Mouse (Mus musculus) midbrain, embryonic 16.5 days (tissue): Measurements from ENCODE around the gene Ddx24. TPM values are rescaled to one million over a fixed set of nuclear protein-coding genes. Genes with fewer than 3 reads are reported as not detected.
"Not testable (repeated sequence)": the region's sequence is repeated elsewhere in the genome, so short reads cannot be mapped to it uniquely, and the experiment has no call there.

Source experiments
- ATAC-seq: fragments of 200-750 bp; cut with Nextera tagmentation; 2 replicates; pipeline ENCODE4 v1.8.0; 2017; ENCODE audit warnings: moderate TSS enrichment
- H3K27ac ChIP-seq: fragments of 300-500 bp; sonication (generic); 2 replicates; pipeline ENCODE4 v1.5.1; 2014; ENCODE audit warnings: mild to moderate bottlenecking, low read length, mixed read lengths
- H3K27me3 ChIP-seq: fragments of 300-500 bp; sonication (generic); 2 replicates; pipeline ENCODE4 v1.6.1; 2014; ENCODE audit warnings: low read depth, low read length, mixed read lengths; ENCODE audit not compliant: control insufficient read depth, insufficient read depth
- H3K36me3 ChIP-seq: fragments of 300-500 bp; sonication (generic); 2 replicates; pipeline ENCODE4 v1.6.1; 2014; ENCODE audit warnings: mild to moderate bottlenecking, low read length, moderate library complexity, mixed read lengths; ENCODE audit not compliant: control insufficient read depth, insufficient read depth
- H3K4me1 ChIP-seq: fragments of 300-500 bp; sonication (generic); 2 replicates; pipeline ENCODE4 v1.6.1; 2014; ENCODE audit warnings: mild to moderate bottlenecking, low read length, mixed read lengths; ENCODE audit not compliant: control insufficient read depth, insufficient read depth
- H3K4me2 ChIP-seq: fragments of 300-500 bp; sonication (generic); 2 replicates; pipeline ENCODE4 v1.6.1; 2014; ENCODE audit warnings: mild to moderate bottlenecking, low read length, mixed read lengths
- H3K4me3 ChIP-seq: fragments of 300-500 bp; sonication (generic); 2 replicates; pipeline ENCODE4 v1.5.1; 2014; ENCODE audit warnings: low read depth, mild to moderate bottlenecking, low read length, moderate library complexity, mixed read lengths
- H3K9ac ChIP-seq: fragments of 300-500 bp; sonication (generic); 2 replicates; pipeline ENCODE4 v1.6.1; 2014; ENCODE audit warnings: low read depth, low read length, mixed read lengths
- H3K9me3 ChIP-seq: fragments of 300-500 bp; sonication (generic); replicated peaks from 2 replicates; pipeline ENCODE4 v1.6.1; 2014; ENCODE audit warnings: mild to moderate bottlenecking, low read length, mixed read lengths; ENCODE audit not compliant: control insufficient read depth, poor library complexity, severe bottlenecking
- WGBS: fragments of 180-500 bp; shearing (Covaris S2); extraction: QIAGEN DNeasy Blood & Tissue Kit; methylation state at CpG from one replicate; pipeline ENCODE4 v1.1.7; 2014; 5-methylcytosine and 5-hydroxymethylcytosine counted together
- polyA plus RNA-seq: library from polyadenylated mRNA; unstranded; fragments of >200 nt; fragmentation: Nextera tagmentation; extraction: Ambion mirVana; gene quantifications from 2 replicates; pipeline ENCODE4 v1.2.1, GENCODE M21; 2015

Ddx24 gene
- polyA plus RNA-seq: 150 and 155 TPM in 2 replicates

DNA sequence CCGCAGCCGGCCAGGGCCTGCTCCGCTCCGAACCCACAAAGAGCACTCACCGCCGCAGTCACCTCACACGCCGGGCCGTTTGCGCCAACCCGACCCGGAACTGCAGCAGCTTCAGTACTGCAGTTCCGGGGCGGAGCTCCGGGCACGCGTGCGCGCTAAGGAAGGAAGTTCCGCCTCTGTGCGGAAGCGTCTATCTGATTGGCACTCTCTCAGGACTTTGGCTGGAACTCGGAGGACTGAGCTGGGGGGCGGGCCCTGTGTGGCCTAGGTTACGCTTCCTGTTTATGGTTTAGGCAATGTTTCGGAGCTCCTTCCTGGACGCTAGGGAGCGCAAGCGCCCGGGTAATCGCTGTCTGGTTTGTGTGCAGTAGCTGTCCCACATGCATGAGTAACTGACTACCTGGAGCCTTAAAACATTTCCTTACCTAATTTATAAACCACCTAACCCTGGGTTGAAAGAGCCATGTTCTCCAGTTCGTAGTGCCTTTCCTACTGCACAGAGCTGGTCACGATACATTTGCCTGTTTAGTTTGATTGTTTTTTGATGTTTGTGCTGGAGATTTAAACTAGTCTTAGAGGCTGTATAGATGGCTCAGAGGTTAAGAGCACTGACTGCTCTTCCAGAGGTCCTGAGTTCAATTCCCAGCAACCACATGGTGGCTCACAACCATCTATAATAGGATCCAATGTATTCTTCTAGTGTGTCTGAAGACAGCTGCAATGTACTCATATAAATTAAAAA is at the start of gene Ddx24:
TSS of gene Ddx24 (minus strand) at position 102 of the 742 bp plus-strand sequence.
- Histone ChIP-seq H3K4me1 (peaks cover 37% of the 10 kb centered on the region), H3K36me3 (peaks cover 7% of the 10 kb centered on the region), H3K9me3 (no peaks in the 10 kb centered on the region), H3K27ac (peak within 1 kb of the TSS; percentile 66), H3K27me3 (no peaks in the 10 kb centered on the region), H3K4me2 (peak within 1 kb of the TSS; percentile 68), H3K9ac (peak within 1 kb of the TSS; percentile 85), H3K4me3 (peak within 1 kb of the TSS; percentile 74)
- WGBS: 1% methylated on average over 33 of the region's 33 CpGs
- peak; percentile 100 for ATAC-seq

DNA sequence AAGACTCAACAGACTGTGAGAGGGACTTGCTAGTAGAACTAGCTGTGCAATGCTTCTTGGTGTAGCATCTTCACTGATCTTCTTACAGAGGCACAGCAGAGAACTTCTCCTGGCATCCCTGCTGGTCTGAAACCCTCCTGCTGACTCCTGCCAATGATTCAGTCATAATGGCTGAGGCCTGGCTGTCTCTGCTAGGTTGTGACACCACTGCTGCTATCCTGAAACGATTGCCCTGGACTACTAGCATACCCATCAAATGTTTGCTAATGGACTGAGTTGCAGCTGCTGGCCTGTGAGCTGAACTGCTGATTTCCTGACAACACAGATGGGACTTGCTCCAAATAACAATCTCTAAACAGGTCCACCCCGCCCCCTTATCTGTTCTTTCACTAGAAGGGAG is 48.9 kb upstream of the Ddx24 start:
- Histone ChIP-seq H3K4me1 (no peaks in the 10 kb centered on the region), H3K4me2 (no peak overlapping the region), H3K27ac (no peak overlapping the region), H3K36me3 (no peaks in the 10 kb centered on the region), H3K4me3 (no peak overlapping the region), H3K9ac (no peak overlapping the region), H3K9me3 (no peaks in the 10 kb centered on the region), H3K27me3 (no peaks in the 10 kb centered on the region)
- no peak for ATAC-seq
- WGBS: 50% methylated on average over 2 of the region's 2 CpGs

DNA sequence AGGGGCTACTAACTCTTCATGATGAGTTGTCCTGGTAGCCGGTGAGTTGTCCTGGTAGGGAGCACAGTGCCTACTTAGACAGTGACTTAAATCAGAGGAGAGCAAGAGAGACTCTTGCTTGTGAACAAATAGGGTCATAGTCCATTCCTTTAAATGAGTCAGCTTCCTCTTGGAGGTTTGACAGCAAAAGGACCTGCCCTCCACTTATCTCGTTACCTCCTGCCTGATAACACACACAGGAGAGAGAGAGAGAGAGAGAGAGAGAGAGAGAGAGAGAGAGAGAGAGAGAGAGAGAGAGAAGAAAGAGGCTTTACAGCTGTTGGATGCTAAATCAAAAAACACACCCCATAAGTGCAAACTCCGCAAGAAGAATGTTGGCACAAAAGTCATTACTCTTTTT is 31.5 kb upstream of the Ddx24 start, which contains the start of gene Ifi27l2b:
TSS of gene Ifi27l2b (minus strand) at position 84 of the 400 bp plus-strand sequence.
- ATAC-seq: no peak
- H3K4me3 ChIP-seq: no peak within 1 kb of the TSS
- H3K27me3 ChIP-seq: no peaks in the 10 kb centered on the region
- no peak within 1 kb of the TSS for H3K4me2 ChIP-seq
- no peaks in the 10 kb centered on the region for H3K36me3 ChIP-seq
- H3K27ac ChIP-seq: no peak within 1 kb of the TSS
- no peak within 1 kb of the TSS for H3K9ac ChIP-seq
- H3K4me1 ChIP-seq: no peaks in the 10 kb centered on the region
- WGBS: 84% methylated on average over 3 of the region's 3 CpGs
- no peaks in the 10 kb centered on the region for H3K9me3 ChIP-seq

- H3K4me1 ChIP-seq, H3K4me2 ChIP-seq, H3K9ac ChIP-seq, ATAC-seq, H3K36me3 ChIP-seq, H3K4me3 ChIP-seq, H3K27me3 ChIP-seq, H3K27ac ChIP-seq, H3K9me3 ChIP-seq: not testable (repeated sequence)
- no CpG with 5 or more reads among the region's 1 CpGs for WGBS
Observed at GRCm38 (mm10) chr12:103456727-103457126, 31.1 kb upstream of the Ddx24 start.

DNA sequence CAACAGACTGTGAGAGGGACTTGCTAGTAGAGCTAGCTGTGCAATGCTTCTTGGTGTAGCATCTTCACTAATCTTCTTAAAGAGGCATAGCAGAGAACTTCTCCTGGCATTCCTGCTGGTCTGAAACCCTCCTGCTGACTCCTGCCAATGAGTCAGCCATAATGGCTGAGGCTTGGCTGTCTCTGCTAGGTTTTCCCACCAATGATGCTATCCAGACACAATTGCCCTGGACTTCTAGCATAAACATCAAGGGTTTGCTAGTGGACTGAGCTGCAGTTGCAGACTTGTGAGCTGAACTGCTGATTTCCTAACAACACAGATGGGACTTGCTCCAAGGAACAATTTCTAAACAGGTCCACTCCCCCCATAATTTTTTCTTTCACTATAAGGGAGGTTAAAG is 27.7 kb upstream of the Ddx24 start:
- no peaks in the 10 kb centered on the region for H3K4me1 ChIP-seq
- no peaks in the 10 kb centered on the region for H3K9me3 ChIP-seq
- H3K27me3 ChIP-seq: no peaks in the 10 kb centered on the region
- H3K36me3 ChIP-seq: no peaks in the 10 kb centered on the region
- no peak overlapping the region for H3K9ac ChIP-seq
- no peak overlapping the region for H3K4me3 ChIP-seq
- no peak for ATAC-seq
- H3K4me2 ChIP-seq: no peak overlapping the region
- H3K27ac ChIP-seq: no peak overlapping the region

DNA sequence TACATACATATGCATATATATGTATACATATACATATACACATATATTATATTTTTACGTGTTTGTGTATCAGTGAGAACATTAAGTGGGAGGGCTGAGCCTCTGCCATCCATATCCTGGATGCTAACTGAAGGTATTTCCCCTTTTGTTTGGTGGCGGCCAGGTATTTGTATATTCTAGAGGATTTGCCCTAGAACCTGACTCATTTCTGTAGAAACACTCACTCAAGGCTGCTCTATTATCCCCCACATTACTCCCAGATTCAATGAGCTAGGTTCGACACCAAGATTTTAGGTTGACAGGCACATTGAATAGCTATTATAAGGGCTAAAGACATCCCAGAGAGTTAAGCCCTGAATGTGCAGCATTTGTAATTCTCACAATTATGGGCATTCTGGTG is 19.4 kb upstream of the Ddx24 start:
- 67% methylated on average over 3 of the region's 3 CpGs for WGBS
- no peaks in the 10 kb centered on the region for H3K9me3 ChIP-seq
- no peak overlapping the region for H3K4me3 ChIP-seq
- H3K4me2 ChIP-seq: no peak overlapping the region
- H3K9ac ChIP-seq: no peak overlapping the region
- no peak for ATAC-seq
- no peaks in the 10 kb centered on the region for H3K36me3 ChIP-seq
- H3K27ac ChIP-seq: no peak overlapping the region
- H3K4me1 ChIP-seq: no peaks in the 10 kb centered on the region
- H3K27me3 ChIP-seq: no peaks in the 10 kb centered on the region

- not testable (repeated sequence) for H3K36me3 ChIP-seq, H3K27ac ChIP-seq, H3K9me3 ChIP-seq, H3K4me3 ChIP-seq, H3K4me2 ChIP-seq, H3K27me3 ChIP-seq, H3K9ac ChIP-seq, H3K4me1 ChIP-seq, ATAC-seq
- WGBS: 59% methylated on average over 5 of the region's 7 CpGs
Observed at GRCm38 (mm10) chr12:103444261-103444660, 18.6 kb upstream of the Ddx24 start.

- Histone ChIP-seq H3K4me1 (no peaks in the 10 kb centered on the region), H3K27ac (no peak within 1 kb of the TSS), H3K36me3 (no peaks in the 10 kb centered on the region), H3K4me2 (no peak within 1 kb of the TSS), H3K9ac (no peak within 1 kb of the TSS), H3K4me3 (no peak within 1 kb of the TSS), H3K27me3 (no peaks in the 10 kb centered on the region), H3K9me3 (no peaks in the 10 kb centered on the region)
- no peak for ATAC-seq
- WGBS: 47% methylated on average over 3 of the region's 3 CpGs
Observed at GRCm38 (mm10) chr12:103443524-103443923, 17.9 kb upstream of the Ddx24 start, which contains the start of gene Ifi27l2a. Gene Ifi27l2a, minus strand, starts transcription at chr12:103443680.

DNA sequence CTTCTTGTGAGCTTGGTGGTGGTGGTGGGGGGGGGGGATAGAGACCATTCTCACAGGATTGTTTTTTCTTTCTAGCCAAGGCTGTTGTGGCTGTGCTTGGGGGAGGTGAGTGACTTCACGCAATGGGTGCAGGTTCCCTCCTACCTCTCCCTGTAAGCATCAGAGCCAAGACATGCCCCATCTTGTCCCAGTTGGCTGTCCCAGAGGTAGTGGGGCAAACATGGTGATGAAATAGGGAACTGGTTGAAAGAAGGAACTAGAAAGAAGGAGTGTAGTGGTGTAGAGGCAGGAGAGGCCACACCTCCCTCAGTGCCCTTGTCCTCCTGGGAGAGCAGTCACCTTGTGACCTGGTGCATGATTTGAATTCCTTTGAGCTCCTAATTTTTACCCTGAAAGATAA is 12.0 kb upstream of the Ddx24 start:
- no peak for ATAC-seq
- no peaks in the 10 kb centered on the region for H3K27me3 ChIP-seq
- no peak overlapping the region for H3K9ac ChIP-seq
- H3K27ac ChIP-seq: no peak overlapping the region
- no peak overlapping the region for H3K4me3 ChIP-seq
- 92% methylated on average over 1 of the region's 1 CpGs for WGBS
- H3K9me3 ChIP-seq: no peaks in the 10 kb centered on the region
- H3K36me3 ChIP-seq: no peaks in the 10 kb centered on the region
- H3K4me1 ChIP-seq: no peaks in the 10 kb centered on the region
- no peak overlapping the region for H3K4me2 ChIP-seq
